Mouse (Mus musculus) frontal cortex, postnatal 36 days (tissue): ENCODE results near the gene Zc3hc1.

ENCODE experiments used
- DNase-seq, 2 experiments: peaks; one replicate each; pipeline ENCODE4 v3.0.0; 2022; ENCODE audit warnings: low spot score in 2 of 2

Zc3hc1 gene

DNA sequence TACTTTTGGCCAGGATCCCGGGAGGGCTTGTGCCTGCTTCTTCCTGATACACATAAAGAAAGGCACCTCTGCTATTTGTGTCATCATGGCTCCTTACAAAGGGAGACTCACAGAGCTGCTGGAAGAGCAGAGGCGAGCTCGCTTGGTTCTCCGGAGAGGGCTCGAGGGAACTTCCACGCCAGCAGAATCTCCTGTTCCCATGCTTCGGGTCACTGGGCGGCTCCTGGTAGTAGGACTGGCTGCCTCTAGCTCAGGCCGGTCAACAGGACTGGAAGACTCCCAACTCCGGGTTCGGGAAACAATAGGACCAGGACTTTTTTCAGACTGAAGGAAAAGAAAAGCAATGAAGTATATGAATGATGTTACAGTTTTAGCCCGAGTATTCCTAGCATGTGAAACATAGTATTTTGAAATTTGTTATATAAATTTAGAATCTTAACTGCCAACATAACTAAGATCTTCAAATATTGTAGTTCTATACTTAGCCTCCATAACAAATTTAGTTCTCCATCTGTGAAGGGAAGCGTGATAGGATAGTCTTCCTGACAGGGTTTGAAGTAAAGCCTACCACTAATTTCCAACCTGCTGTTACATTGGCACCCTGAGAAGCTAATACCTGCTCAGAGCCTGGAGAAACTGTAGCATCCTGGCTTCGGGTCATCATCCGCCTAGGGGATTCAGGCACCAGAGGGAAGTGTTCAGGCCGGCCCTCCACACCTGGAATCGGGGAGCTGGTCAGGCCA, 18.0 kb downstream of the Zc3hc1 start:
- peak in 1 of 2 experiments; percentile 19 for DNase-seq

DNA sequence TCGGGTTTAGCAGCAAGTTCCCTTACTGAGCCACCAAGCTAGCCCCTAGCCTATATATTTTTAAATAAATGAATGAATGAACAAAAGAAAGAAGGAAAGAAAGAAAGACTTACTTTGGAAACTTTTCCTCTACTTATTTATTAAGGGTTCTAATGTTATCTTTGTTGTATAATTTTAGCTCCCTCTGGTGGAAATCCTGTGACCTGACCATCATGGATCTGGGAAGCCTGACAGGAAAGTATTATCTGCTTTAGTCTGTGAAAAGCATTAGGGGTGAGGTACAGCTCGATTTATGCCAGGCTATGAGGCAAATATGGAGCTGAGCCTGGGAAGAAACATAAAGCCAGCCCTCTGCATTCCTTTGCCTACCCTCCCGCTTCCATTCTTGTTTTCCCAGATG, 21.5 kb downstream of the Zc3hc1 start:
- no peak for DNase-seq

DNA sequence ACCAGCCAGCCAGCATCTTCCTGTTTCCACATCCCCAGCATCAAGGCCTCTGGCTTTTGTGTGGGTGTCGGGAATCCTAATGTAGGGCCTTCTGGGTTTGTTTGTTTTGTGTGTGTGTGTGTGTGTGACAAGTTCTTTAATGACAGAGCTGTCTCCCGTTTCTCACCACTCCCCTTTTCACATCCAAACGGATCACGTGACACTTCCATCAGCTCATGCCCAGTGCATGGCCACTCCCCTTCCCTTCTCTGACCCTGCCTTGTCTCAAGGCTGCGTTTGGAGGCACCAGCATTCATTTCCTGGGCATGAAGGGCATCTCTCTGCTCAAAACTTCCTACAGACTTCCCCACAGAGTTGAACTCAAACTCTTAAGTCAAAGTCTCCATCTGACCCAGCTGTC, 27.0 kb downstream of the Zc3hc1 start:
- no peak for DNase-seq

DNA sequence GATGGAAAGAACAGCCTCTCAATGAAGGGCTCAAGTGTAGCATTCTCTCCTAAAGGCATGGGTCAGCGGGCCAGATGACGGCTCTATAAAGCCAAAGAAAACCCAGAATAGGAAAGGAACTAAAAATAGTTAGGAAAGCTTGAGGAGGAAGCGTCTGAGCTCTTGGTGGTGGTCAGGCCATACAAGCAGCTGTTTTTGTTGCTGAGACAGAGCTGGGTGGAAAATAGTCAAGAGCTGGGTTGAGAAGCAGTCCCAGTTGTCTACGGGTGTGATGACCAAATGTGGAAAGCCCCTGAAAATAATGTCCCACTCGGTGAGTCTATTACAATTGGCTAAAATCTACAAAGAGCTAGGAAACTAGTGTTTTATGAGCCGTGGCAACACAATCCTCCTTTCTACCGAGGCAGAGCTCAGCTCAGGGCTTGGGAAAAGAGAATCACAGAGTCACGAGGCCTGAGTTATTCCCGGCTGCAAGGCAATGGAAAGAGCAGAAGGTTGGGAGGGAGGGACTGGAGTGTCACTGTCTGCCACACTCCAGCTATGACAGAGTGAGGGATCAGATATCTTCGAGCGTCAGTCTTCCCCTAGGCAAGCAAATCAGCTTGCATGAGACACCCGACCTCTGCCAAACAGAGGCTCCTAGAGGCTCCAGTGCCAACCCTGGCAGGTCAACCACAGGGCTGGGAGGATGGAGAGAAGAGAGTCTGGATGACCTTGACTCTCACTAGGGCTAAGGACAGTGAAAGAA, 30.9 kb downstream of the Zc3hc1 start:
- DNase-seq = no peak

DNA sequence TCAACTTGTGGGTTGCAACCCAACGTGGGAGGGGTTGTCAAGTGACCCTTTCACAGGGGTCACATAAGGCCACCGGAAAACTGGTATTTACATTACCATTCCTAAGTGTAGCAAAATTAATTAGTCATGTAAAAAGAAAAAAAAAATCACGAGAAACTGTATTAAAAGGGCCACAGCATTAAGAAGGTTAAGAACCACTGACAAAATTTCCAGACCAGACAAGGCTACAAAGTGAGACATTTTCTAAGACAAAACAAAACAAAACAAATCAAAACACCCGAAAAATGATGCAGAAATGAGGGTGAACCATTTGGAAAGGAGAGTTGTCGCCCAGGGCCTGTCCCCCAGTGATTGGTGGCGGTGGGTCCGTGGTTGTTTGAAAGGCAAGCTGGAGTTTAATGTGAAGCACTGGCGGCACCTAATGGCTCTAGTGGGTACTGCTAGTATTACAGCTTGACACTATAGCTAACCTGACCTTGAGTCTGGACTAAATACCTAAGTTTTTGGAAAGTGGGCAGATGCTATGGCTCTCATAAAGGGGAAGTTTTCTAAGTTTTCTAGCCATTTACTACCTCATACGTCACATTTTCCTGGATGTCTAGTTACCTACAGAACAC, 33.2 kb downstream of the Zc3hc1 start:
- DNase-seq = peak; percentile 70 to 87

DNA sequence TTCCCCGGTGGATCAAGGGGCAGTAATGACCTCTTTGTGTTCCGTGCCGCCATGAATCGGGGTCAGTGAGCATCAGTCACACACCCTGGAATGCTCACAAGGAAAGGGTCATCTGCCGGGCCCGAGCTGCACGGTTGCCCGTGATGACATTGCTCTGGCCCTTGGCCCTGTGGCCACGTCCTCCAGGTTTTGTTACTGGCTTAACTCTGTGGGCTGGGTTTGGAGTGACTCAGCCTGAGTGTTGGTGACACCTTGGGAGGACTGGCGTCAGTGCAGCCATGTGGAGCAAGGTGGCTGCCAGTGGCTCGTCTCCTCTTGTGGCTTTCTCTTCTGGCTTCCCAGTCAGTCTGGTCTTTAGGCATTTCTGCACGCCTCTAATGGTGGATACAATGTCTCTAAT, 34.1 kb downstream of the Zc3hc1 start:
- no peak for DNase-seq

DNA sequence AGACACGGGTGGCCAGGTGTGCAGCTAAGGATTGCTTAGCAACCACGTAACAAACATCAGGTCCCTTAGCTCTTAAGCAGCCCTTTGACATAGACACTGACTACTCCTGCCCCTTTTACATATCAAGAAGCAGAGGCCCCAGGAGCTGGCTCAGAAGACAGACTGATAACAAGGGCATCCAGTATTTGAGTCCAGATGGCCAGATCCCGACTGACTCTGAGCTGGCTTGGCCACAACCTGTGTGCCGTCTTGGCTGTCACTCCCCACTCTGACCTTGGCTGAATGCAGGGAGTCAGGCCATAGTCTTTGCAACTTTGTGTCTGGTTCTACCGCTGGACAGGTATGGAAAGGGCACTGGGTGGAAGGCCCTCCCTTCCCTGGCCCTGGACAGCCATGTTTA, 34.7 kb downstream of the Zc3hc1 start:
- no peak for DNase-seq

DNA sequence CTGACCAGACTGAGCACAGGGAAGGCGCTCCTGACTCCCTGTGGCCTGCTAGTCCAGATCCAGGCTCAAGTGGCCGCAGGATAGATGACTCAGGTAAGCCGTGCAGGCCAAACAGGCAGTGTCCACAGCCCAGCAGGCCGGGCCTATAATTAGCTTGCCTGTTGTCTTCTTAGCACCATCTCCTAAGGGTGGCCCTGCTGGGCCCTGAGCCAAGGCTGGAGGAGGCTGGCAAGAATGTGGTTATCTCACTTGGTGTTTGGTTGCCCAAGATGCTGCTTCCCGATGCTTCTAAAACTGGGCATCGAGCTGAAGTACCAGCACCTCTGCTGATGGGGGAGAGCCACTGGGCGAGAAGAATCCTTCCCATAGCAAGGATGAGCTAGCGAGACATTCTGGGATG, 35.1 kb downstream of the Zc3hc1 start:
- no peak for DNase-seq

DNA sequence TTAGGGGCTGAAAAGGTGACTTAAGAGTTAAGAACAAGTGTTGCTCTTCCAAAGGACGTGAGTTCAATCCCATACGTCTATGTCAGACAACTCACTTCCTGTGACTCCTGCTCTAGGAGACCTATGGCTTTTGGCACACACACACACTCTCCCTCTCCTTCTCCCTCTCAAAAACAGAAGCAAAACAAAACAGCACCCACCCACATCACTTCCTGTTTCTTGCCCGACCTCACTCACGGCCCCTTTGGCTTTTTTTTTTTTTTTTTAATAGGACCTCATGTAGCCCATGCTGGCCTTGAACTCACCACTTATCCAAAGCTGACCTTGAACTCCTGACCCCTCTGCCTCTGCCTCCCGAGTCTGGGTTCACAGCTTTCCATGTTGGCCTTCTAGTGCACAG, 36.1 kb downstream of the Zc3hc1 start:
- DNase-seq = no peak

DNA sequence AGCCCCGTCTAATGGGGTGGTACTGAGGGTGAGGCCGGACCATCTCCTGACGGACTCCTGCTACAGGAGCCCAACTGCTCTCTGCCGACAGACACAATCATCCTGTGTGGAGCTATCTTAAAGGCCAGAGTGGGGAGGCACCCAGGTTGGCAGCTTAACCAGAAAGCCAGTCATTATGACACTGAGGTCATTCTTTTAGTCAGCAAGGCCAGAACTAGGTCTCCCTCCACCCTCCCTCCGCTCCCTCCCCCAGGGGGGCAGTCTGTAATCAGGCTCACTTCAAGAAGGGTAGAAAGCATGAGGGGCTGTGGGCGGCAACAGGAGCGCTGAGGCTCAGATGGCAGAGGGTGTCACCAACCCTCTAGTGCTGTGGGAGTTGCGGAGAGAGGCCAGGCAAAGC, 37.2 kb downstream of the Zc3hc1 start:
- no peak for DNase-seq

DNA sequence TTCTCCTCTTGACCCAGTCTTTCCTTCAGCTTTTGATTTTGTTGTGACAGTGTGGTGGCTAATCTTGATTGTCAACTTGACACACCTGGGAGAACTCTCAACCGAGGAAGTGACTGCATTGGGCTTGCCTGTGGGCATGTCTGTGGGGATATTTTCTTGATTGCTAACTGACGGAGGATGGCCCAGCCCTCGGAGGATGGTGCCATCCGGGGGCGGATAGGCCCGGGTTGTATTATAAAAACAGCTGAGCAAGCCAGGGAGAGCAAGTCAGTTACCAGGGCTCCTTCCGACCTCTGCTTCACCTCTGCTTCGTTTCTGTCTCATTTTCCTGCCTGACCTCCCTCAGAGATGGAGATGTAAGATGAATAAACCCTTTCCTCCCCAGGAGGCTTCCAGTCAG, 38.1 kb downstream of the Zc3hc1 start:
- DNase-seq = no peak

DNA sequence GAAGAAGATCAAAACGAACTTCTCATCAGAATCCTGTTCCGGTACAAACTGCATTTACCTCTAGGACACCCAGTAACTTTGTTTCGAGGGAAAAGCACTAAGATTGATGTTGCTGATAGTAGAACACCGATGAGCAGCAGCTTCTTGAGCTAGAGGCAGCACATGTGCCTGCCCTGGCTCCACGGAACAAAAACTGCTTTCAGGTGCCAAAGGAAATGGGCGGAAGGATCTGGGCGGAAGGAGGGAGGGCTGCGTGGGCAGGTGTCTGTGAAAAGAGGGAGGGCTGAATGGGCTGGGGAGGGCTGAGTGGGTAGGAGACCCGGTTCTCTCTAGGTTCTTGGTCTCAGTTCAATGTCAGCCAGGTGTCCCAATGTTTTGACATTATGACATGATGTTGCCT, 39.5 kb downstream of the Zc3hc1 start:
- no peak for DNase-seq

DNA sequence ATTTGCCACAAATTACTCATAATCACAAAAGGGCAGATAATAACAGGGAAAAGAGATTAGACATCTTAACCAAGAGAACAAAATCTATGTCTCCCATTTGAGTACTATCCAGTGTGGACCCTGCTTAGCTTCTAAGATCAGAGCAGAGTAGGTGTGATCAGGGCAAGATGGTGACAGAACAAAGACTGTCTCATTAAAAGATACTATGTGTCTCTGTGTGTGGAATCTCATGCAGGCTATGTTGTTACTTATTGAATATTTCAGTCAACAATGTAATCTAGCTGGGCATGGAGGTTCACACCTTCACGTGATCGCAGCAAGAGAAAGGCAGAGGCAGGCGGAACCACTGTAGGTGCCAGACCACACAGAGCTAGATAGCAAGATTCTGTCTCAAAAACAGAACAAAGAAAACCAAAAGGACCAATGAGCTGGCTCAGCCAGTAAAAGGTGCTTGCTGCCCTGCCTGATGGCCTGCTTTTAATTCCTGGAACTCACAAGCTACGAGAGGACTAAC, 43.5 kb downstream of the Zc3hc1 start:
- DNase-seq = no peak

DNA sequence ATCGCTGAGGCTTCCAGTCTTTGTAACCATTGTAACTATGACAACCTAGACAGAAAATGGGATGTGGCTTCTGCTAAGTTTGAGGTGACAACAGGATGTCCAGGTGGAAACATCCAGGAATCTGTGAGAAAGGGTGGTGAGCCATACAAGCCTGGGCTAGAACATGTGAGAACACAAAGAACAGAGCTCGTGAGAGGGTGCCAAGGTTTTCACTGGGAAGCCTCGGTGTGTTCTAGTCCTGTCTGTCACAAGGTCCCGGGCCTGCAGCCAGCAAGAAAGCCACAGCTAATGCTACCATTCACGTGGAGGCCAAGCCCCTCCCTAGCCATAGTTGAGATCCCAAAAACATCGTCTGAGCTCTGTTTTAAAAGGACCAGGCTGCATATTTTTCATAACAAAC, 44.1 kb downstream of the Zc3hc1 start:
- DNase-seq = no peak

DNA sequence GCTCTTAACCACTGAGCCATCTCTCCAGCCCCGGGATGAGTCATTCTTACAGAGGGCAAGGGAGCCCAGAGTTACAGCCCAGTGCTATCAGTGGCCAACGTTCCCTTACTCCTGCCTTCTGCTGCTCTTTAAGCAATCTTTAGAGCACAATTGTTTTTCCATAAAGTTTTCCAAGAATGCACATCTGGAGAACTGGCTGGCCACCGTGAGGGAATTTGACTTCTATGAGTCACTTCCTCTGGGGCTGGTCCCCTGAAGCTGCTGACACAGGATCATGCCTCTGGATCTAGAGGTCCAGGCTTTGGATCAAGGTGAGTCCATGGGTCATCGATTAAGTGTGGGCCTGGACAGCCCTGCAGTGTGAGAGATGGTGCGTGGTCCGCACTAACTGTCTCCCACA, 46.8 kb downstream of the Zc3hc1 start:
- DNase-seq = no peak

DNA sequence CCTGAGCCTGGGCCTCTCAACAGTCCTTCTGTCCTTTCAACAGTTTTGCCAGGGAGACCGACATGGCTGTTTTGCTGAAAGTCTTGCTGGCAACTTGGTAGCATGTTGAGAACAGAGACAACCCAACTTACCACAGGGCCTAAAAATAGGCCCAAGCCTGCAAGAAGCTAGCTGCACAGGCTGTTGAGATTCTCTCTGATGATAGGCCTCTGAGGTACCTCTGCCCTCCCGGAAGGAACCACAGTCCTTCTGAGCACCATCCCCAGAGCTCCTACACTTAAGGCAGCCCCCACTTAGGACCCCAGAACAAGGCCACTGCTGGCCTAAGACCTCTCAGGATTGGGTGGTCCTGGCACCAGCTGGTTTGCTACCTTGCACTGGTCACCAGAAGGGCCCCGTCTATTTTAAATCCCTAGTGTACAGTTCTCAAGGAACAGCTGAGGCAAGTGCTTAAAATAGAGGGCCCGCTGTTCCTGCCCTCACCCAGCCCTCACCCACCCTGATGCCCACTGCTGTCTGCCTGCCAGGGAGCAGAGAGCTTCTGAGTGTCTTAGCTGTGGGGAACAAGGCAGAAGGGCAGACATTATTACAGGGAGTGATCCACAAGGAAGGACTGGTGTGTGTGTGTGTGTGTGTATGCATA, 50.5 kb downstream of the Zc3hc1 start:
- DNase-seq = no peak

DNA sequence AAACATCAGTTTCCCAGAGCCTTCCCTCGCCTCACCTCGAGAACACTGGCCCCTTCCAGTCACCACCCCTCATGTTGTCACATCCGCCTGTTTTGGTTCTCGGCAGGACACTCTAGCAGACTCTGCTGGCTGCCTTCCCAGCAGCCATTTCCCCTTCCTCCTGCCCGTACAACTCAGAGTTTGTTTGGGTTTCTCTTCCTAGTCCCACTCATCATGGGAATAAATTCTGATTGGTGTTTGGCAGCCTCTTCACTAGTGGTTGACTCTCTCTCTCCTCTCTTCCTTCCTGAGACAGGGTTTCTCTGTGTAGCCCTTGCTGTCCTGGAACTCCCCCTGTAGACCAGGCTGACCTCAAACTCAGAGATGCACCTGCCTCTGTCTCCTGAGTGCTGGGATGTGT, 53.9 kb downstream of the Zc3hc1 start:
- DNase-seq = peak in 1 of 2 experiments; percentile 24

DNA sequence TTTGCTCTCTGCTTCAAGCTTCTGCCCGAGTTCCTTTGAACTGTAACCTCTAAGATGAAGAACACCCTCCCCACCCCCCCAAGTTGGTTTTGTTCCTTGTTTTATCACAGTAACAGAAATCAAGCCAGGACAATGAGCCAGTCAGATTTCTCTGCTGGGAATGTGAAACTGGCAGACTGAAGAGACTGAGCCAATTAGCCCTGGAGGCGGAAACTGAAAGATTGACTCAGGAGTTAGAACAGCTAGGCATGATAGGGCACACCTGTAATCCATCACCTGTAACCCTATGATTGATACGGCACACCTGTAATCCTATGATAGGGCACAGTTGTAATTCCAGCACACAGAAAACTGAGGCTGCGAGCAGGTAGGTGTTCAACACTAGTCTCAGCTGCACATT, 58.6 kb downstream of the Zc3hc1 start:
- DNase-seq = no peak

DNA sequence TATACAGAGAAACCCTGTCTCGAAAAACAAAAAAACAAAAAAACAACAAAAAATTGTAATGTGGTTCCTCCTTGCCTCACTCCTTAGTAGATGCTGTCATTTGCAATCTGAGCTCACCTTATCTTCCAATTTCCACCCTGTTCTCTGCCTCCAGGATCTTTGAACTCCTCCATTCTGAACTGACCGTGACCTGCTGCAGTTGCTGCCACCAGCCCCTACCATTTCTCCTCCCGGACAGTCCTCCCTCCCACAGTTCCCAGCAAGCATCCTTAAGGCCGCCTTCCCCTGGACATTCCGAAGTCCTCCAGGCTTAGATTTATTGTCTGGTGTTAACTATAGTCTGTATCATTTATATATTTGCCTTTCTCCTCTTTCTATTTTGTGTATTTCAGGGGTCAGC, 60.1 kb downstream of the Zc3hc1 start:
- no peak for DNase-seq

DNA sequence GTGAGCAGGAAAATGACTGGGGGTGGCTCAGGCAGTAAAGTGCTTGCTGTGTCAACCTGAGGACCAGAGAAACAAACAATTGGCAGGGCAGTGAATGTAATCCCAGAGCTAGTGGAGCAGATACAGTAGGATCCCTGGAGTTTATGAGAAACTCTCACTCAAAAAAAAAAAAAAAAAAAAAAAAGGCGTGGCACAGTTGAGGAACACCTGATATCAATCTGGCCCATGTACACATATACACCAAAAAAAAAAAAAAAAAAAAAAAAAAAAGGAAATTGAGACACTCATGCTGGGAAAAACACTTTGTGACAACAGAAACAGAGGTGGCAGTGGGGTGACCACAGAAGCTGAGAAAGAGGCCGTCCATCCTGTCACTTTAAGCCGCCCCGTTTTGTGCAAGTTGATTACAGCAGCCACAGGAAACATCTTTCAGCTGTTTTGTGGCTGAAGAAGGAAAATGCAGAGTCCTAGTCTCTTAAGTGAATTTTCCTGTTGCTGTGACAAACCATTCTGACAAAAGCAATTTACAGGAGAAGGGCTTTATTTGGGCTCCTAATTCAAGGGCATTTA, 64.8 kb downstream of the Zc3hc1 start:
- DNase-seq = no peak

DNA sequence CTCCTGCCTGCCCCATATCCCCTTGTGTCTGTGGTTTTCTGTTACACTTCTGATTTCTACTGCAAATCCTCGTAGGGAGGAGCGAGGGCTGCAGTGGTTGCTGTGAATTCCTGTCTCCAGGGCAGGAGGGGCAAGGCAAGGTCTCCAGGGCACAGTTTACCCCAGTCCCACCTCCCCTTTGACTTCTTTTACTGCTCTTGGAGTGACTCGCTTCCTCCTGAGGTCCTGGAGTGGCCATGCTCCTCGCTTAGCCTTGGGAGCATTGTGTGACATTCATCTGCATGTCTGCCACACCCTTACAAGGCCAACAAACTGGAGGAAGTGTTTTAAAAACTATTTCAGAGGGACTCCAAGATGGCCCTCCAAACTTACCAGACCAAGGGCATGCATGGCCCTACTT, 69.8 kb downstream of the Zc3hc1 start:
- DNase-seq = no peak

DNA sequence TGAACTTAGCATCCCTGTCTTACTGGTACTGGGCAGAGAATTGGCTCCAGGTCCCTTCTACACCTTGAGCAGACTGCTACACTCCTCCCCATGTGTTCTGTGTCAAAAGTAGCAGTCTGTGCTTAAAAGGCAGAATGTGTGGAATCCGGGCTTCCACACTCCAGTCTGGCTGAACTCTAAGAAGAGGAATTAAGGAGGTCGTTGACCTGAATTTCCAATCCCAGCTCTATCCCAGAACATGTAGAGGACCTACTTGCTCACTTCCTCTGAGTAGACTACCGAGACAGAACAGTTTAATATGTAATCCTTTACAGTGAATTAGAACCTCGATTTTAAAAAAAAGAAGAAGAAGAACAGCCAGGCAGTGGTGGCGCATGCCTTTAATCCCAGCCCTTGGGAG, 71.6 kb downstream of the Zc3hc1 start:
- DNase-seq = no peak
